Mouse (Mus musculus) kidney, postnatal 0 days (tissue): ENCODE measurements at regions not wholly inside any gene's neighbourhood (a gene's known extent, or its start where the extent isn't known, plus 50 kb on each side); places are given as distances from the start of the nearest gene placed in this dataset.
"Not testable (repeated sequence)": the region's sequence is repeated elsewhere in the genome, so short reads cannot be mapped to it uniquely, and the experiment has no call there.

Experiments used
- ATAC-seq: fragments of 200-750 bp; cut with Nextera tagmentation; replicated peaks from 2 replicates; pipeline ENCODE4 v1.8.0; 2017; ENCODE audit warnings: low read depth, moderate number of reproducible peaks, moderate TSS enrichment, moderate library complexity; ENCODE audit not compliant: low FRiP score
- DNase-seq: peaks from one replicate; pipeline ENCODE4 v3.0.0-alpha.2; 2016; ENCODE audit warnings: low spot score
- H3K27ac ChIP-seq: fragments of 300-500 bp; sonication (generic); 2 replicates; pipeline ENCODE4 v1.5.1; 2014; ENCODE audit warnings: mild to moderate bottlenecking
- H3K27me3 ChIP-seq: fragments of 300-500 bp; sonication (generic); 2 replicates; pipeline ENCODE4 v1.6.1; 2014; ENCODE audit warnings: low read length, mixed read lengths; ENCODE audit not compliant: insufficient read depth
- H3K36me3 ChIP-seq: fragments of 300-500 bp; sonication (generic); 2 replicates; pipeline ENCODE4 v1.6.1; 2014; ENCODE audit warnings: low read length, mixed read lengths; ENCODE audit not compliant: insufficient read depth
- H3K4me1 ChIP-seq: fragments of 300-500 bp; sonication (generic); replicated peaks from 2 replicates; pipeline ENCODE4 v1.6.1; 2014; ENCODE audit warnings: antibody characterized with exemption, low read length, mixed read lengths; ENCODE audit not compliant: insufficient read depth
- H3K4me2 ChIP-seq: fragments of 300-500 bp; sonication (generic); 2 replicates; pipeline ENCODE4 v1.6.1; 2014; ENCODE audit warnings: mild to moderate bottlenecking, low read length, moderate library complexity, mixed read lengths
- H3K4me3 ChIP-seq: fragments of 300-500 bp; sonication (generic); replicated peaks from 2 replicates; pipeline ENCODE4 v1.5.1; 2014; ENCODE audit warnings: low read depth, low read length
- H3K9ac ChIP-seq: fragments of 300-500 bp; sonication (generic); 2 replicates; pipeline ENCODE4 v1.6.1; 2014; ENCODE audit warnings: low read depth, low read length
- H3K9me3 ChIP-seq: fragments of 300-500 bp; sonication (generic); replicated peaks from 2 replicates; pipeline ENCODE4 v1.6.1; 2016; ENCODE audit warnings: low read length, inconsistent platforms, mixed read lengths
- CTCF ChIP-seq: IDR thresholded peaks from 2 replicates; pipeline ENCODE4 v1.5.1; 2016; ENCODE audit warnings: antibody characterized with exemption, low read depth, mild to moderate bottlenecking, moderate library complexity
- WGBS: fragments of 180-500 bp; shearing (Covaris S2); extraction: QIAGEN DNeasy Blood & Tissue Kit; methylation state at CpG from one replicate; pipeline ENCODE4 v1.1.7; 2014; 5-methylcytosine and 5-hydroxymethylcytosine counted together

DNA sequence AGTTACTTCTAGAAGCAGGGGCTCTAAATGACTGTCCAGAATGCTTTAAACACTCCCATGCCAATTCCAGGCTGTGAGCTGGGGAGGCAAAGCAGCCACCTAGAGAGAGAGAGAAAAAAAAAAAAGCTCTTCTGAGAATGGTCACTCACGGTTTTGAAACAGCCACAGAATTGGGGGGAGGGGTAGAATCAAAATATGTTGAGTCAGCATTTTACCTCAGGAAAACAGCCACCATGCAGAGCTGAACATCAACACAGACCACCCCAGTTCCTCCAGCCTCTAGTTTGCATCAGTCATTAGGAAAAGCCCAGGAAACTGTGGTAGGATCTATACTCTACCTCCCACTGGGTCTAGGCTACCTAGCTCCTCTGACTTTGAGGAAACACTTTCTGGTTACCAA lies 124.1 kb upstream of the Gm5150 start:
- Histone ChIP-seq H3K9me3 (no peaks in the 10 kb centered on the region), H3K4me2 (no peak overlapping the region), H3K4me1 (no peaks in the 10 kb centered on the region), H3K4me3 (no peak overlapping the region), H3K27ac (no peak overlapping the region), H3K27me3 (no peaks in the 10 kb centered on the region), H3K9ac (no peak overlapping the region), H3K36me3 (no peaks in the 10 kb centered on the region)
- 50% methylated on average over 1 of the region's 1 CpGs for WGBS
- ATAC-seq (no peak), DNase-seq (no peak)
- TF ChIP-seq CTCF, result no peak

GRCm38 (mm10) chr3:16125346-16125915 lies 119.2 kb upstream of the Gm5150 start:
- not testable (repeated sequence) for H3K9me3 ChIP-seq, ATAC-seq, H3K4me3 ChIP-seq, H3K27ac ChIP-seq, H3K36me3 ChIP-seq, H3K9ac ChIP-seq, DNase-seq, H3K4me1 ChIP-seq, H3K4me2 ChIP-seq, H3K27me3 ChIP-seq
- WGBS, result 73% methylated on average over 4 of the region's 4 CpGs

- DNase-seq (no peak), ATAC-seq (no peak)
- H3K4me3 ChIP-seq, result no peak overlapping the region
- no peaks in the 10 kb centered on the region for H3K4me1 ChIP-seq
- no peak overlapping the region for H3K9ac ChIP-seq
- H3K9me3 ChIP-seq, result no peaks in the 10 kb centered on the region
- no peak for TF ChIP-seq CTCF
- no peak overlapping the region for H3K4me2 ChIP-seq
- no peaks in the 10 kb centered on the region for H3K27me3 ChIP-seq
- H3K36me3 ChIP-seq, result no peaks in the 10 kb centered on the region
- H3K27ac ChIP-seq, result no peak overlapping the region
- 60% methylated on average over 2 of the region's 2 CpGs for WGBS
These were observed 109.7 kb upstream of the Gm5150 start for GRCm38 (mm10) chr3:16115944-16116343.

- no peak for ATAC-seq
- no peaks in the 10 kb centered on the region for H3K9me3 ChIP-seq
- no peak for TF ChIP-seq CTCF
- no peaks in the 10 kb centered on the region for H3K4me1 ChIP-seq
- no peak for DNase-seq
- H3K27ac ChIP-seq, result no peak overlapping the region
- H3K9ac ChIP-seq, result no peak overlapping the region
- 59% methylated on average over 1 of the region's 1 CpGs for WGBS
- no peak overlapping the region for H3K4me2 ChIP-seq
- no peaks in the 10 kb centered on the region for H3K27me3 ChIP-seq
- no peaks in the 10 kb centered on the region for H3K36me3 ChIP-seq
- no peak overlapping the region for H3K4me3 ChIP-seq
These were observed 101.3 kb upstream of the Gm5150 start for GRCm38 (mm10) chr3:16107492-16107891.

- no peaks in the 10 kb centered on the region for H3K4me1 ChIP-seq
- no peak overlapping the region for H3K4me3 ChIP-seq
- no peak overlapping the region for H3K9ac ChIP-seq
- TF ChIP-seq CTCF, result peak; percentile 53
- H3K36me3 ChIP-seq, result no peaks in the 10 kb centered on the region
- DNase-seq (peak; percentile 1), ATAC-seq (0 out of 2 replicates have a peak, but pooled peaks have one; percentile 33)
- H3K27me3 ChIP-seq, result no peaks in the 10 kb centered on the region
- no peaks in the 10 kb centered on the region for H3K9me3 ChIP-seq
- no peak overlapping the region for H3K27ac ChIP-seq
- 71% methylated on average over 4 of the region's 4 CpGs for WGBS
- no peak overlapping the region for H3K4me2 ChIP-seq
These were observed 98.8 kb upstream of the Gm5150 start for GRCm38 (mm10) chr3:16105080-16105479.

GRCm38 (mm10) chr3:16103180-16103579 lies 96.9 kb upstream of the Gm5150 start:
- H3K4me2 ChIP-seq, result no peak overlapping the region
- H3K27me3 ChIP-seq, result no peaks in the 10 kb centered on the region
- WGBS, result 75% methylated on average over 1 of the region's 1 CpGs
- H3K27ac ChIP-seq, result no peak overlapping the region
- no peaks in the 10 kb centered on the region for H3K36me3 ChIP-seq
- H3K9me3 ChIP-seq, result no peaks in the 10 kb centered on the region
- DNase-seq, result no peak
- no peak overlapping the region for H3K4me3 ChIP-seq
- no peaks in the 10 kb centered on the region for H3K4me1 ChIP-seq
- no peak for TF ChIP-seq CTCF
- H3K9ac ChIP-seq, result no peak overlapping the region
- ATAC-seq, result no peak

- no peaks in the 10 kb centered on the region for H3K36me3 ChIP-seq
These were observed 80.3 kb upstream of the Gm5150 start for GRCm38 (mm10) chr3:16086550-16086949.

More at GRCm38 (mm10) chr3:16086550-16086949, 80.3 kb upstream of the Gm5150 start:
- WGBS, result 10% methylated on average over 1 of the region's 1 CpGs
- TF ChIP-seq CTCF, result peak; percentile 70
- H3K4me2 ChIP-seq, result no peak overlapping the region
- peak; percentile 26 for DNase-seq
- H3K9ac ChIP-seq, result no peak overlapping the region
- 0 out of 2 replicates have a peak overlapping the region, but pooled peaks have one; percentile 54 for H3K27ac ChIP-seq
- ATAC-seq, result no peak
- no peak overlapping the region for H3K4me3 ChIP-seq
- no peaks in the 10 kb centered on the region for H3K4me1 ChIP-seq
- no peaks in the 10 kb centered on the region for H3K27me3 ChIP-seq
- no peaks in the 10 kb centered on the region for H3K9me3 ChIP-seq
